Mouse (Mus musculus): Measurements from ENCODE around the gene Rgs10. TPM values are rescaled to one million over a fixed set of nuclear protein-coding genes. Genes with fewer than 3 reads are reported as not detected.

Gene Rgs10
- polyA plus RNA-seq, 1 experiment from 2014 or later = 21.8 TPM

DNA sequence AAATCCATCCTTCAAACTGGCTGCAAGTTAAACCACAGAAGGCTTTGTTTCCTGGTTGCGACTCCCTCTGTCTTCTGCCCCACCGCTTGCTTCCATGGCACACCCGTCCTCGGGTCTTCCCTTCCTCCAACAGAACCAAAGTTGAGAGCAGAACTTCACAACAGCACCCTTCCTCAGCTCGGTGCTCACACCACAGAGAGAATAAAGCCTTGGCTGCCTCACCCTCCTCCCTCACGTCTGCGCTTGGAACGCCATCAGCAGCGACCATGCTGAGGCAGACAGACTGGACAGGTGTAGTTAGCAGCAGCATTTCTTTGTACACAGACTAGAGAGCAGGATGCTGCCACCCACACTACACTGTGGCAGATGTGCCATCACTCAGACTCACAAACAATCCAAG, 59.8 kb downstream of the Rgs10 start:
- DNase-seq (ENCODE audit: low spot score) = no peak
- WGBS = 79% methylated on average over 9 of the region's 9 CpGs
- H3K4me3 ChIP-seq (ENCODE audit: low read depth, low read length) = no peak overlapping the region
- no peak overlapping the region for H3K9ac ChIP-seq (ENCODE audit: low read length)
- no peaks in the 10 kb centered on the region for H3K4me1 ChIP-seq (ENCODE audit: control insufficient read depth, insufficient read depth, low read length)
- H3K27ac ChIP-seq (ENCODE audit: low read depth, low read length) = no peak overlapping the region
- no peak for ATAC-seq
- H3K4me2 ChIP-seq (ENCODE audit: low read length) = no peak overlapping the region
- no peaks in the 10 kb centered on the region for H3K27me3 ChIP-seq (replicated peaks; ENCODE audit: control insufficient read depth, insufficient read depth, low read length)
- H3K36me3 ChIP-seq (ENCODE audit: control insufficient read depth, insufficient read depth, low read length) = no peaks in the 10 kb centered on the region
- H3K9me3 ChIP-seq (replicated peaks; ENCODE audit: control insufficient read depth, low read length) = no peaks in the 10 kb centered on the region

GRCm38 (mm10) chr7:128356868-128357755, 61.4 kb downstream of the Rgs10 start:
- Histone ChIP-seq H3K4me1 (ENCODE audit: control insufficient read depth, insufficient read depth, low read length) (no peaks in the 10 kb centered on the region), H3K9ac (ENCODE audit: low read length) (no peak overlapping the region), H3K36me3 (ENCODE audit: control insufficient read depth, insufficient read depth, low read length) (no peaks in the 10 kb centered on the region), H3K4me3 (ENCODE audit: low read depth, low read length) (no peak overlapping the region), H3K9me3 (replicated peaks; ENCODE audit: control insufficient read depth, low read length) (no peaks in the 10 kb centered on the region), H3K4me2 (ENCODE audit: low read length) (no peak overlapping the region), H3K27me3 (replicated peaks; ENCODE audit: control insufficient read depth, insufficient read depth, low read length) (no peaks in the 10 kb centered on the region), H3K27ac (ENCODE audit: low read depth, low read length) (no peak overlapping the region)
- ATAC-seq (peak; percentile 10; the same call in 1 of the 2 replicates), DNase-seq (ENCODE audit: low spot score) (peak; percentile 45)
- 74% methylated on average over 9 of the region's 9 CpGs for WGBS

- no peaks in the 10 kb centered on the region for H3K9me3 ChIP-seq (replicated peaks; ENCODE audit: control insufficient read depth, low read length)
- no peaks in the 10 kb centered on the region for H3K27me3 ChIP-seq (replicated peaks; ENCODE audit: control insufficient read depth, insufficient read depth, low read length)
- no peak overlapping the region for H3K27ac ChIP-seq (ENCODE audit: low read depth, low read length)
- no peak overlapping the region for H3K4me2 ChIP-seq (ENCODE audit: low read length)
- H3K4me3 ChIP-seq (ENCODE audit: low read depth, low read length) = no peak overlapping the region
- 93% methylated on average over 5 of the region's 5 CpGs for WGBS
- no peak for DNase-seq (ENCODE audit: low spot score)
- no peaks in the 10 kb centered on the region for H3K4me1 ChIP-seq (ENCODE audit: control insufficient read depth, insufficient read depth, low read length)
- no peak for ATAC-seq
- H3K36me3 ChIP-seq (ENCODE audit: control insufficient read depth, insufficient read depth, low read length) = no peaks in the 10 kb centered on the region
- no peak overlapping the region for H3K9ac ChIP-seq (ENCODE audit: low read length)
These were observed 63.1 kb downstream of the Rgs10 start for GRCm38 (mm10) chr7:128355463-128355862.

DNA sequence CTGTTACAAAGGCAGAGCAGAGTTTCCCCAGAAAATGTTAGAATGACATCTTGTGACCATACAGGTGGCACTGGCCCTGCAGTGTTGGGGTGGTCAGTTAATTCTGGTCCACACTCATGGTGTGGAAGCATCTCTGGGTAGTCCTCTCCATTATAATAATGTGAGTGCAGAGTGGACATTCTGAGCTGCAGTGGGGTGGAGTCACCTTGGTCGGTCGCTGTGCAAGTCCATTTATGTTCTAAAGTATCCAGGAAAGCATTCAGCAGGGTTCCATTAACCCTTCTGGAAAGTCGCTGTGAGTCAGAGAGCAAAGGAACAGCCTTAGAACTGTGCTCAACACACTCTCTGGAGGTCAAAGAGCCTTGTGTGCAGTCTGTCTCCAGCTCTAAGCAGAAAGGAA, 65.8 kb downstream of the Rgs10 start:
- H3K4me1 ChIP-seq (ENCODE audit: control insufficient read depth, insufficient read depth, low read length) = peaks cover 4% of the 10 kb centered on the region; the same call in 1 of the 2 replicates
- no peak for ATAC-seq

DNA sequence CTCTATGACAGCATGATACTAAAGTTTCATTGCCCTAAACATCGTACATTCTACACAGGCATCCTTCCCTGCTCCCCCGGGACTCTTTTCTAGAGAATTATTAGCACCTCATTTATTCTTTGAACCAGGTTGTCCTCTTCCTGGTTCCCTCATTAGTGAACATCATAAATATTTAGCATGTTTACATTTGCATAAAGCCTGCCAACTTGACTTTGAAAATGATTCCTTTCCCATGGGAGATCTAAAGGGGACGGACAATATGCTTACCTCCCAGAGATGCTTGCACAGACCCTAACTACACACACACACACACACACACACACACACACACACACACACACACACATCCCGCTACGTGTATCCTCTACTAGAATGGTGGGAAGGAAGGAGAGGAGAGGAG, 67.4 kb downstream of the Rgs10 start:
- no peak for ATAC-seq

More for the DNA sequence above, 65.8 kb downstream of the Rgs10 start:
- H3K27ac ChIP-seq (ENCODE audit: low read depth, low read length) = no peak overlapping the region
- no peaks in the 10 kb centered on the region for H3K36me3 ChIP-seq (ENCODE audit: control insufficient read depth, insufficient read depth, low read length)
- H3K27me3 ChIP-seq (replicated peaks; ENCODE audit: control insufficient read depth, insufficient read depth, low read length) = no peaks in the 10 kb centered on the region
- WGBS = 68% methylated on average over 3 of the region's 3 CpGs
- no peak overlapping the region for H3K9ac ChIP-seq (ENCODE audit: low read length)
- H3K4me2 ChIP-seq (ENCODE audit: low read length) = no peak overlapping the region
- DNase-seq (ENCODE audit: low spot score) = no peak
- H3K4me3 ChIP-seq (ENCODE audit: low read depth, low read length) = no peak overlapping the region
- no peaks in the 10 kb centered on the region for H3K9me3 ChIP-seq (replicated peaks; ENCODE audit: control insufficient read depth, low read length)

GRCm38 (mm10) chr7:128350316-128350715, 68.2 kb downstream of the Rgs10 start:
- Histone ChIP-seq H3K27ac (ENCODE audit: low read depth, low read length) (no peak overlapping the region), H3K36me3 (ENCODE audit: control insufficient read depth, insufficient read depth, low read length) (no peaks in the 10 kb centered on the region), H3K4me3 (ENCODE audit: low read depth, low read length) (no peak overlapping the region), H3K9me3 (replicated peaks; ENCODE audit: control insufficient read depth, low read length) (no peaks in the 10 kb centered on the region), H3K4me1 (ENCODE audit: control insufficient read depth, insufficient read depth, low read length) (peaks cover 4% of the 10 kb centered on the region; the same call in 1 of the 2 replicates), H3K4me2 (ENCODE audit: low read length) (no peak overlapping the region), H3K27me3 (replicated peaks; ENCODE audit: control insufficient read depth, insufficient read depth, low read length) (no peaks in the 10 kb centered on the region), H3K9ac (ENCODE audit: low read length) (no peak overlapping the region)
- 88% methylated on average over 7 of the region's 7 CpGs for WGBS
- ATAC-seq (no peak), DNase-seq (ENCODE audit: low spot score) (no peak)

More for the DNA sequence above, 67.4 kb downstream of the Rgs10 start:
- WGBS = 41% methylated on average over 3 of the region's 5 CpGs
- Histone ChIP-seq H3K4me2 (ENCODE audit: low read length) (no peak overlapping the region), H3K36me3 (ENCODE audit: control insufficient read depth, insufficient read depth, low read length) (no peaks in the 10 kb centered on the region), H3K9me3 (replicated peaks; ENCODE audit: control insufficient read depth, low read length) (no peaks in the 10 kb centered on the region), H3K9ac (ENCODE audit: low read length) (no peak overlapping the region), H3K27me3 (replicated peaks; ENCODE audit: control insufficient read depth, insufficient read depth, low read length) (no peaks in the 10 kb centered on the region), H3K27ac (ENCODE audit: low read depth, low read length) (no peak overlapping the region), H3K4me3 (ENCODE audit: low read depth, low read length) (no peak overlapping the region), H3K4me1 (ENCODE audit: control insufficient read depth, insufficient read depth, low read length) (peaks cover 4% of the 10 kb centered on the region; the same call in 1 of the 2 replicates)
- DNase-seq (ENCODE audit: low spot score) = peak; percentile 15

- Histone ChIP-seq H3K4me1 (ENCODE audit: control insufficient read depth, insufficient read depth, low read length) (peaks cover 4% of the 10 kb centered on the region; the same call in 1 of the 2 replicates), H3K4me3 (ENCODE audit: low read depth, low read length) (no peak overlapping the region), H3K9ac (ENCODE audit: low read length) (no peak overlapping the region), H3K9me3 (replicated peaks; ENCODE audit: control insufficient read depth, low read length) (no peaks in the 10 kb centered on the region), H3K4me2 (ENCODE audit: low read length) (no peak overlapping the region), H3K27me3 (replicated peaks; ENCODE audit: control insufficient read depth, insufficient read depth, low read length) (no peaks in the 10 kb centered on the region), H3K27ac (ENCODE audit: low read depth, low read length) (no peak overlapping the region), H3K36me3 (ENCODE audit: control insufficient read depth, insufficient read depth, low read length) (no peaks in the 10 kb centered on the region)
- no peak for ATAC-seq
- DNase-seq (ENCODE audit: low spot score) = no peak
- 89% methylated on average over 4 of the region's 4 CpGs for WGBS
These were observed 68.8 kb downstream of the Rgs10 start for GRCm38 (mm10) chr7:128349751-128350150.

GRCm38 (mm10) chr7:128348608-128349007, 70.0 kb downstream of the Rgs10 start:
- Histone ChIP-seq H3K4me2 (ENCODE audit: low read length) (no peak overlapping the region), H3K9me3 (replicated peaks; ENCODE audit: control insufficient read depth, low read length) (no peaks in the 10 kb centered on the region), H3K4me1 (ENCODE audit: control insufficient read depth, insufficient read depth, low read length) (peaks cover 4% of the 10 kb centered on the region; the same call in 1 of the 2 replicates), H3K4me3 (ENCODE audit: low read depth, low read length) (no peak overlapping the region), H3K27me3 (replicated peaks; ENCODE audit: control insufficient read depth, insufficient read depth, low read length) (no peaks in the 10 kb centered on the region), H3K36me3 (ENCODE audit: control insufficient read depth, insufficient read depth, low read length) (no peaks in the 10 kb centered on the region), H3K9ac (ENCODE audit: low read length) (no peak overlapping the region), H3K27ac (ENCODE audit: low read depth, low read length) (no peak overlapping the region)
- no peak for ATAC-seq
- DNase-seq (ENCODE audit: low spot score) = peak; percentile 66
- 20% methylated on average over 1 of the region's 1 CpGs for WGBS

- Histone ChIP-seq H3K4me3 (ENCODE audit: low read depth, low read length) (no peak overlapping the region), H3K4me1 (ENCODE audit: control insufficient read depth, insufficient read depth, low read length) (peaks cover 4% of the 10 kb centered on the region; the same call in 1 of the 2 replicates), H3K36me3 (ENCODE audit: control insufficient read depth, insufficient read depth, low read length) (no peaks in the 10 kb centered on the region), H3K4me2 (ENCODE audit: low read length) (no peak overlapping the region), H3K27me3 (replicated peaks; ENCODE audit: control insufficient read depth, insufficient read depth, low read length) (no peaks in the 10 kb centered on the region), H3K9ac (ENCODE audit: low read length) (no peak overlapping the region), H3K27ac (ENCODE audit: low read depth, low read length) (no peak overlapping the region), H3K9me3 (replicated peaks; ENCODE audit: control insufficient read depth, low read length) (0 out of 2 replicates have a peak, but pooled peaks cover 4% of the 10 kb centered on the region)
- WGBS = 76% methylated on average over 8 of the region's 8 CpGs
- no peak for ATAC-seq
- no peak for DNase-seq (ENCODE audit: low spot score)
These were observed 71.6 kb downstream of the Rgs10 start for GRCm38 (mm10) chr7:128346991-128347390.
